Mouse (Mus musculus): ENCODE results near the gene Serpine1.

Serpine1 gene

DNA sequence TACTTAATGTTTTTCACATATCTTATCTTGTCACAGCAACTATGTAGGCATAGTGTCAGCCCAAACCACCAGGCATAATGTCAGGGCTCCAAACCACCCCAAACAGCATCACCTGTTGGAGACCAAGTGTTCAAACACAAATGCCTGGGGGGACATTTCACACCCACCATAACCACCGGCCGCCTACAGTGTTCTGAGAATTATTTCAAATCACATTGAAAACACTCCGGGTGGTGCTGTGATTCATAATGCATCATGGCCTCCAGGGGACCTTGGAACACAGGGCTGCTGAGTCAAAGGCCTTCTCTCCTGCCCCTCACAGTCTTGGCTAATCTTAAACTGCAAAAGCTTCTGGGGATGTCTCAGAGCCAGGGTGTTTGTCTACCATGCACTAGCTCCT, 56.2 kb downstream of the Serpine1 start:
- DNase-seq (ENCODE audit: low spot score) = no peak

DNA sequence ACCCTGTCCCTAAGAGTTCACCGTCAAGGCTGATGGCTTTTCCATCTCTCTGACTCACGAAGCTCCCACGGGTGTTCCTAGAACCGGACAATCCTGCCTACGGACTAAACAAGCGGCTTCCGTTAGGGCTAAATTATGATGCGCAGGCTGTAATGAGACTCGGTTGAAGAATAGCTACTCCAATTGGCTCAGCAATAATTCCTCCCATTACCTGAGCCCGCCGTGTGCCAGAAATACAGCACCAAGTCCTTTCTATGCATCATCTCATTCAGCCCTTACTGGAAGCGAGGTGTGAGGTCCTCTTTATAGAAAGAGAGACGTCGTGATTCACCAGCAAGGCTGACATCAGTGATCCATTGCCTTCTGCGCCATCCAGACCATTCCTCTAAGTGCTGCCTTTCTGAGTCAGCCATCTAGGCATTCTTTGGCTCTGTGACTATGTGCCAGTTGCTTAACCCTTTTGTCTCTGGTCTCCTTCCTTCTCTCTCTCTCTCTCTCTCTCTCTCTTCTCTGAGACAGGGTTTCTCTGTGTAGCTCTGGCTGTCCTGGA, 59.6 kb downstream of the Serpine1 start:
- DNase-seq (ENCODE audit: low spot score) = no peak
